Mouse (Mus musculus) neural tube, embryonic 14.5 days (tissue): ENCODE results near the gene Paqr9. TPM values are rescaled to one million over a fixed set of nuclear protein-coding genes. Genes with fewer than 3 reads are reported as not detected.
"Not testable (repeated sequence)": the region's sequence is repeated elsewhere in the genome, so short reads cannot be mapped to it uniquely, and the experiment has no call there.

Experiments used
- ATAC-seq: fragments of 200-750 bp; cut with Nextera tagmentation; 2 replicates; pipeline ENCODE4 v1.8.0; 2017; ENCODE audit warnings: low read depth, mild to moderate bottlenecking, moderate TSS enrichment, moderate library complexity
- H3K27ac ChIP-seq: fragments of 300-500 bp; sonication (generic); 2 replicates; pipeline ENCODE4 v1.5.1; 2014; ENCODE audit warnings: low read depth, mild to moderate bottlenecking, control low read depth, low read length, moderate library complexity, mixed read lengths
- H3K27me3 ChIP-seq: fragments of 300-500 bp; sonication (generic); 2 replicates; pipeline ENCODE4 v1.6.1; 2014; ENCODE audit warnings: low read length; ENCODE audit not compliant: control insufficient read depth, insufficient read depth
- H3K36me3 ChIP-seq: fragments of 300-500 bp; sonication (generic); 2 replicates; pipeline ENCODE4 v1.6.1; 2014; ENCODE audit warnings: low read length, mixed read lengths; ENCODE audit not compliant: control insufficient read depth, insufficient read depth
- H3K4me1 ChIP-seq: fragments of 300-500 bp; sonication (generic); 2 replicates; pipeline ENCODE4 v1.6.1; 2014; ENCODE audit warnings: low read length; ENCODE audit not compliant: control insufficient read depth, insufficient read depth
- H3K4me2 ChIP-seq: fragments of 300-500 bp; sonication (generic); 2 replicates; pipeline ENCODE4 v1.6.1; 2014; ENCODE audit warnings: mild to moderate bottlenecking, low read depth, low read length, control low read depth
- H3K4me3 ChIP-seq: fragments of 300-500 bp; sonication (generic); 2 replicates; pipeline ENCODE4 v1.5.1; 2014; ENCODE audit warnings: low read depth, low read length, control low read depth, mixed read lengths
- H3K9ac ChIP-seq: fragments of 300-500 bp; sonication (generic); replicated peaks from 2 replicates; pipeline ENCODE4 v1.6.1; 2014; ENCODE audit warnings: low read depth, mild to moderate bottlenecking, control low read depth, low read length, mixed read lengths
- H3K9me3 ChIP-seq: fragments of 300-500 bp; sonication (generic); 2 replicates; pipeline ENCODE4 v1.6.1; 2016; ENCODE audit warnings: low read length; ENCODE audit not compliant: control insufficient read depth
- WGBS: fragments of 180-500 bp; shearing (Covaris S2); extraction: QIAGEN DNeasy Blood & Tissue Kit; methylation state at CpG from one replicate; pipeline ENCODE4 v1.1.7; 2014; 5-methylcytosine and 5-hydroxymethylcytosine counted together
- polyA plus RNA-seq: library from polyadenylated mRNA; unstranded; fragments of >200 nt; fragmentation: Nextera tagmentation; extraction: Ambion mirVana; gene quantifications from 2 replicates; pipeline ENCODE4 v1.2.1, GENCODE M21; 2014

Paqr9 gene
- polyA plus RNA-seq = 8.1 and 9.3 TPM in 2 replicates

GRCm38 (mm10) chr9:95559059-95559935, at the start of gene Paqr9:
Gene Paqr9, plus strand, starts transcription at chr9:95559657.
- Histone ChIP-seq H3K27ac (peak within 1 kb of the TSS; percentile 75), H3K4me2 (peak within 1 kb of the TSS; percentile 85), H3K9ac (peak within 1 kb of the TSS; percentile 83), H3K36me3 (no peaks in the 10 kb centered on the region), H3K27me3 (0 out of 2 replicates have a peak, but pooled peaks cover 2% of the 10 kb centered on the region), H3K9me3 (no peaks in the 10 kb centered on the region), H3K4me3 (peak within 1 kb of the TSS; percentile 64), H3K4me1 (peaks cover 9% of the 10 kb centered on the region; the same call in 1 of the 2 replicates)
- ATAC-seq = peak; percentile 76
- WGBS = under 1% methylated on average over 51 of the region's 118 CpGs

DNA sequence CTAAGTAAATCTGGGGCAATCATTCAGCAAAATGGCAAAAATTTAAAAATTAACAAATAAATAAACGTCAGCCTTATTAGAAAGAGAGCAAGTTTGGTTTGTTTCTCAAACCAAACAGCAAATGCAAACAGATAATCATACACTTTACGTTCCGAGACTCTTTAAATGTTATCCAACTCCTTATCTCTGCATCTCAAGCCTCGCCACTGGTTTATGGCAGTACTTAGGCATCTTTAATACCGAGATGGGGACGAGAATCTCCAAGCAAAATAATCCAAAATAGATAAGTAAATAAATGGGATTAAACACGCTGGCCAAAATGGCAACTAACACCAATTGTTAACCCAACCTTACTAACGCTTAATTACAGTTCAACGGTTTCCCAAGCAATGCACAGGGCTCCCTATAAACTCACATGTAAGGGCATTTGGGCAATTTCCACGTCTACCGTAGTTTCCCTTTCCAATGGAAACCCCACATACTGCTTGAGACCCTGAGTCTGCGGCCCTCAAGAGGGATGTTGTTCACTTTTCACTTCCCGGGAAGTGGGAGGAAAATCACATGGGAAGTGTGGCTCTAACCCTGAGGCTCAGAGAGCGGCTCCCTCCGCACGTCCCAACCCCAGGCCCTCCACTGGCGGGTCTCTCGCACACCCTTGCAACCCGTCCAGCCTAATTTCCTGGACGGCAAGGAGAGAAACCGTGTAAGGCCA, 48.6 kb upstream of the Paqr9 start:
- Histone ChIP-seq H3K27ac (no peak overlapping the region), H3K27me3 (0 out of 2 replicates have a peak, but pooled peaks cover 3% of the 10 kb centered on the region)
- peak; percentile 10; the same call in 1 of the 2 replicates for ATAC-seq

DNA sequence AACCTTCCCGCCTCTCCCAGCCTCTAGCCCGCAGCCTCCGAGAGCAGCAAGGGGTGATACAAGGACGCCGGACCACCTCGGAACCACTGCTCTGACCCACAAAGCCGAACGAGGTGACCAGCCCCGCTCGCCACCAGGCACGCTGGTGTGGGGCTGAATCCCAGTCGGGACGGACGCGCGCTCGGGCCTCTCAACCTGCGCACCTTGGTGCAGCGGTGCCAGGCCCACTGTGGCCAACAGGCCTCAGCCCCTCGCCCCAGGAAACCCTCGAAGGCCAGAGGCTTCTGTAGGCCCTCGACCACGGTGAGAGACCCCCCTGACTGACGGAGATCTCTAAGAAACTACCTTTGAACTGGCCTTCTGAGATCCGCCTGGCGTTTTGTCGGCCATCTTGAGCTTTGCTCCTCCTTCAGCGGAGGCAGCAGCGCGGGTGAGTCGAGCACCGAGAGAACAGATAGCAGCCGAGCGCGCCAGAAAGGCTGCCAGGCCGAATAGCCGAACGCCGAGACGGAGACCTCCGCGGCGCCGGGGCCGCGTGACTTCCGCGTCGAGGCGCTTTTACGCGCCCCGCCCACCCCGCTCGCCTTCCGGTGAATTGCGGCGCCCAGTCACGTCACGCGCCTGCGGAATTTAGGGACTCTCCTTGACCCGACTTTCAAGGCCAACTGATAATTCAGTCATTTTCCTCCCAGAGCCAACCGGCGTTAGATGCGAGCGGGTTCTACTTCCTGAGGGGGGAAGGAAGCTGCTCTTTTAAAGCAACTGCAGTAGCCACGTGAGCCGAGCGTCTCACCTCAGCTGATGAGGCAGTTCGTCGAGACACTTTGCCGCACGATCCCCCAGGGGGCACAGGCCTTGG, 47.8 kb upstream of the Paqr9 start, which contains the start of gene U2surp:
TSS of gene U2surp (minus strand) at position 525 of the 859 bp plus-strand sequence.
- ATAC-seq = peak; percentile 96
- Histone ChIP-seq H3K27me3 (0 out of 2 replicates have a peak, but pooled peaks cover 3% of the 10 kb centered on the region), H3K4me2 (peak within 1 kb of the TSS; percentile 86), H3K36me3 (no peaks in the 10 kb centered on the region), H3K27ac (peak within 1 kb of the TSS; percentile 88), H3K4me1 (peaks cover 6% of the 10 kb centered on the region; the same call in 1 of the 2 replicates), H3K9me3 (no peaks in the 10 kb centered on the region), H3K4me3 (peak within 1 kb of the TSS; percentile 93), H3K9ac (peak within 1 kb of the TSS; percentile 91)
- under 1% methylated on average over 74 of the region's 74 CpGs for WGBS

More for the DNA sequence above, 48.6 kb upstream of the Paqr9 start:
- WGBS = 8% methylated on average over 21 of the region's 21 CpGs
- no peaks in the 10 kb centered on the region for H3K9me3 ChIP-seq
- peak overlapping the region; percentile 77 for H3K4me2 ChIP-seq
- peaks cover 6% of the 10 kb centered on the region; the same call in 1 of the 2 replicates for H3K4me1 ChIP-seq
- H3K9ac ChIP-seq = peak overlapping the region; percentile 91
- peak overlapping the region; percentile 93 for H3K4me3 ChIP-seq
- no peaks in the 10 kb centered on the region for H3K36me3 ChIP-seq

GRCm38 (mm10) chr9:95512331-95513030, 47.0 kb upstream of the Paqr9 start:
- ATAC-seq = peak; percentile 70
- H3K4me2 ChIP-seq = peak overlapping the region; percentile 86

DNA sequence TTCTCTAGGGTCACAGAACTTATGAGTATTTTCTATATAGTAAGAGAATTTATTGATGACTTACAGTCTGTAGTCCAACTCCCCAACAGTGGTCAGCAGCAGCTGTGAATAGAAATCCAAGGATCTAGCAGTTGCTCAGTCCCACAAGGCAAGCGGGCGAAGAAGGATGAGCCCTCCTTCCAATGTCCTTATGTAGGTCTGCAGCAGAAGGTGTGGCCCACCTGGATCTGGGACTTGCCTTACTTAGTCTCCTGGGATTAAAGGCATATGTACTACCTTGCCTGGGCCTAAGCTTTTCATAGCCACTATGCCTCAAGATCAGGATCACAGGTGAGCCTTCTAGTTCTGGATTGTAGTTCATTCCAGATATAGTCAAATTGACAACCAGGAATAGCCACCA, 45.7 kb upstream of the Paqr9 start:
- peaks cover 6% of the 10 kb centered on the region; the same call in 1 of the 2 replicates for H3K4me1 ChIP-seq
- no peak overlapping the region for H3K4me3 ChIP-seq
- H3K27ac ChIP-seq = no peak overlapping the region
- H3K9ac ChIP-seq = no peak overlapping the region
- ATAC-seq = no peak
- H3K4me2 ChIP-seq = no peak overlapping the region
- 0 out of 2 replicates have a peak, but pooled peaks cover 3% of the 10 kb centered on the region for H3K27me3 ChIP-seq
- H3K9me3 ChIP-seq = no peaks in the 10 kb centered on the region
- H3K36me3 ChIP-seq = no peaks in the 10 kb centered on the region
- WGBS = 92% methylated on average over 2 of the region's 2 CpGs

More at GRCm38 (mm10) chr9:95512331-95513030, 47.0 kb upstream of the Paqr9 start:
- H3K27ac ChIP-seq = peak overlapping the region; percentile 88
- H3K4me3 ChIP-seq = peak overlapping the region; percentile 93
- H3K9ac ChIP-seq = peak overlapping the region; percentile 49
- peaks cover 6% of the 10 kb centered on the region; the same call in 1 of the 2 replicates for H3K4me1 ChIP-seq
- H3K36me3 ChIP-seq = no peaks in the 10 kb centered on the region
- 0 out of 2 replicates have a peak, but pooled peaks cover 3% of the 10 kb centered on the region for H3K27me3 ChIP-seq
- no peaks in the 10 kb centered on the region for H3K9me3 ChIP-seq
- 24% methylated on average over 15 of the region's 15 CpGs for WGBS

DNA sequence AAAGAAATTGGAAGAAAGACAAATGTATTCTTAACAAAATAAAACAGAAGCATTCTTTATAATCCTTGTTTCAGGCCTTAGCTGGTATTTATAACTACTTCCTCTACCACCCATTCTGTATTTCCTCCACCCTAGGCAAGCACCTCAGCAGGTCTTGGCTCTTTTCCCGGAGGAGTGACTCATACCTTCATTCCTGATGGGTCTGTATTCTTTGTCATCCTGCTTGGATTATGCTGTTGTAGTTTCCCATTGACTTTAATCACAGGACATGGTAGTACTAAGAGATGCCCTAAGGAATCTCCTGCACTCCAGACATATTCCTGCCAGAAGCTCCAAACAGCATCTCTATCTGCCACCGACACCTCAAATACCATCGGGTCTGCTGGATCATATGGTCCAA, 45.1 kb upstream of the Paqr9 start:
- H3K36me3 ChIP-seq, H3K27me3 ChIP-seq, H3K27ac ChIP-seq, H3K4me3 ChIP-seq, H3K4me2 ChIP-seq, H3K9me3 ChIP-seq, H3K4me1 ChIP-seq, ATAC-seq, H3K9ac ChIP-seq: not testable (repeated sequence)
- WGBS = 93% methylated on average over 3 of the region's 3 CpGs

- Histone ChIP-seq H3K36me3 (no peaks in the 10 kb centered on the region), H3K4me1 (no peaks in the 10 kb centered on the region), H3K27ac (no peak overlapping the region), H3K4me3 (no peak overlapping the region), H3K4me2 (no peak overlapping the region), H3K9me3 (no peaks in the 10 kb centered on the region), H3K27me3 (no peaks in the 10 kb centered on the region), H3K9ac (no peak overlapping the region)
- ATAC-seq = no peak
- WGBS = 93% methylated on average over 5 of the region's 5 CpGs
Measured at GRCm38 (mm10) chr9:95520563-95520962, 38.9 kb upstream of the Paqr9 start.

DNA sequence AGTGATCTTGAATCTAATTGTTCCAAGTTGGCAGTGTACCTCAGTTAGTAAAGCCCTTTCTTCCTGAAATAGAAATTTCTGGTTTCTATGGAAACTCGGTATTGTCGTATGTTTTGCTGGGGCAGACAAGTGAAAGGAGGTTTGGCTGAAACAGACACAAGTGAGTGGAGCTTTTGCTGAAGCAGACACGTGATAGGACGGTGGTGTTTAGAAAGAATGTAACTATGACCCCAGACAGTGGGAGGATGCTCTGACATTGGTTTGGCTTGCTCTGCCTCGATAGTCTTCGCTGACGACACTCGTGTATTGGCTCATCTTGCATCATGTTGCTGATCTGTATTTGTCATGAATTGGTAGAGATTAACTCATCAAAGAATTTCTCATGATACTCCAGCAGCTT, 38.4 kb upstream of the Paqr9 start:
- Histone ChIP-seq H3K4me1 (no peaks in the 10 kb centered on the region), H3K9ac (no peak overlapping the region), H3K27ac (no peak overlapping the region), H3K4me2 (no peak overlapping the region), H3K4me3 (no peak overlapping the region), H3K36me3 (no peaks in the 10 kb centered on the region), H3K27me3 (no peaks in the 10 kb centered on the region), H3K9me3 (no peaks in the 10 kb centered on the region)
- no peak for ATAC-seq
- WGBS = 91% methylated on average over 8 of the region's 8 CpGs
